Mouse (Mus musculus) limb, embryonic 15.5 days (tissue): ENCODE data around the gene Spem1. TPM values are rescaled to one million over a fixed set of nuclear protein-coding genes. Genes with fewer than 3 reads are reported as not detected.

Source experiments
- ATAC-seq: fragments of 200-750 bp; cut with Nextera tagmentation; 2 replicates; pipeline ENCODE4 v1.8.0; 2017; ENCODE audit warnings: low read depth, moderate TSS enrichment; ENCODE audit not compliant: insufficient number of reproducible peaks, low FRiP score, low TSS enrichment
- H3K27ac ChIP-seq: fragments of 300-500 bp; sonication (generic); 2 replicates; pipeline ENCODE4 v1.5.1; 2015; ENCODE audit warnings: moderate library complexity, mild to moderate bottlenecking, inconsistent platforms
- H3K27me3 ChIP-seq: fragments of 300-500 bp; sonication (generic); 2 replicates; pipeline ENCODE4 v1.6.1; 2015; ENCODE audit warnings: inconsistent platforms
- H3K36me3 ChIP-seq: fragments of 300-500 bp; sonication (generic); 2 replicates; pipeline ENCODE4 v1.6.1; 2015; ENCODE audit warnings: inconsistent platforms
- H3K4me1 ChIP-seq: fragments of 300-500 bp; sonication (generic); 2 replicates; pipeline ENCODE4 v1.6.1; 2015; ENCODE audit warnings: inconsistent platforms
- H3K4me2 ChIP-seq: fragments of 300-500 bp; sonication (generic); 2 replicates; pipeline ENCODE4 v1.6.1; 2015; ENCODE audit warnings: mild to moderate bottlenecking, inconsistent platforms
- H3K4me3 ChIP-seq: fragments of 300-500 bp; sonication (generic); 2 replicates; pipeline ENCODE4 v1.5.1; 2015; ENCODE audit warnings: mild to moderate bottlenecking, inconsistent platforms
- H3K9ac ChIP-seq: fragments of 300-500 bp; sonication (generic); 2 replicates; pipeline ENCODE4 v1.6.1; 2015; ENCODE audit warnings: inconsistent platforms
- H3K9me3 ChIP-seq: fragments of 300-500 bp; sonication (generic); 2 replicates; pipeline ENCODE4 v1.6.1; 2016; ENCODE audit warnings: inconsistent platforms
- whole genome bisulfite sequencing: fragments of 180-500 bp; shearing (Covaris S2); methylation state at CpG from one replicate; pipeline ENCODE4 v1.1.7; 2015; 5-methylcytosine and 5-hydroxymethylcytosine counted together
- polyA plus RNA-seq: library from polyadenylated mRNA; unstranded; fragments of >200 nt; fragmentation: Nextera tagmentation; extraction: Ambion mirVana; gene quantifications from 2 replicates; pipeline ENCODE4 v1.2.1, GENCODE M21; 2015

Gene Spem1
- polyA plus RNA-seq, 1 experiment from 2014 or later: 0.28 TPM

DNA sequence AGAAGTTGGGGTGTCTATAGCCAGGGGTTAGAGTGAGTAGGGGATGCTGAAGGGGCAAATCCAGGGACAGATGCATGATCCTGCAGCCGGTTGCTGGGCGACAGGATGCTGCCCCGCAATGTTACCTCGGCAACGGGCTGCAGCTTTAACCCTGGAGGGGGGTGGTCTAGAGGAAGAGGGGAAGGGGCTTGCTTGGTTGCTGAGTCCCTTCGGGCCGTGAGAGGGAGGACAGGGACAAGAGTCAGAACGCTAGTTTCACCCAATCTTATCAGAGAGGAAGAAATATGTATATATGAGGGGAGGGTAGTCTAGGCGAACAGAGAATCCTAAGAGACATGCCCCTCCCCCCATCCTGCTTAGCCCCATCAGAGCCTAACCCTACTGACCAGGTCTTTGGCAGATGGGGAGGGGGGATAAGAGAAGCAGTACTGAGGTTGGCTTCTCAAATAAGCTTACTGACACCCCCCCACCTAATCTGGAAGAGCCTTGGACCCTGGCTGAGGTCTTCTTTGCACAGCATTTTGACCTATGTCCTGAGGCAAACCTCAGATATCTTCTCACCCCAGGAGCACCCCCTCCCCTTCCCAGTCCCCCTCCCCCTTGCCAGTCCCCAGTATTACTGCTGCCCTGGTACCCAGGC, 13.5 kb upstream of the Spem1 start:
- Histone ChIP-seq H3K9me3 (no peaks in the 10 kb centered on the region), H3K36me3 (peaks cover 12% of the 10 kb centered on the region), H3K4me1 (peaks cover 43% of the 10 kb centered on the region), H3K27ac (no peak overlapping the region), H3K4me3 (peak overlapping the region; percentile 70), H3K9ac (peak overlapping the region; percentile 4; the same call in 1 of the 2 replicates), H3K27me3 (no peaks in the 10 kb centered on the region), H3K4me2 (peak overlapping the region; percentile 89)
- WGBS: 18% methylated on average over 9 of the region's 9 CpGs
- ATAC-seq: no peak

DNA sequence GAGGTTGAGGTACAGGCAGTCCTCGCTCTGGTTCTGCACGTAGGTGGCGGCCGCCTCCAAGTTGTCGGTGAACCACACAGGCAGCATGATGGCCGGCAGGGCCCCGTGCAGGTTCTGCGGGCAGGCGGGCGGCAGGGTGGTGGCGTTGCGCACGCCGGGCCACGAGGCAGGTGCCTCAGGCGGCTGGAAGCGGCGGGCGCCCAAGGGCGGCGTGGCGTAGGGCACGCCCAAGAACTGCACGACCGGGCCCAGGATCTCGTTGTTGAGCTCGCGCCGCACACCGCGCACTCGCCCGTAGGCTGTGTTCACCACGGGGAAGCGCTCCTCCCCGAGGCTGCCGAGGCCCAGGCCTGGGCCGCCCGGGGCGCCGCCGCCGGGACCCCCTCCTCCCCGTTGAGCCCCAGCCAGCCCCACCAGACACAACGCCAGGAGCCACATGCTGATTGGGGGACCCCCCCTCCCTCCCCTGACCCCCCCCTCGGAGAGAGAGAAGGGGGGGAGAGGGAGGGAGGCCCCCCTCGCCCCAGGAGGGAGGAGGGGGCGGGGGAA, 12.1 kb upstream of the Spem1 start:
- H3K4me3 ChIP-seq: peak overlapping the region; percentile 45
- peak overlapping the region; percentile 50; the same call in 1 of the 2 replicates for H3K9ac ChIP-seq
- WGBS: 9% methylated on average over 28 of the region's 48 CpGs
- H3K27me3 ChIP-seq: no peaks in the 10 kb centered on the region
- peaks cover 40% of the 10 kb centered on the region for H3K4me1 ChIP-seq
- H3K27ac ChIP-seq: peak overlapping the region; percentile 11; the same call in 1 of the 2 replicates
- no peaks in the 10 kb centered on the region for H3K9me3 ChIP-seq
- peaks cover 16% of the 10 kb centered on the region for H3K36me3 ChIP-seq
- no peak for ATAC-seq
- H3K4me2 ChIP-seq: peak overlapping the region; percentile 89

DNA sequence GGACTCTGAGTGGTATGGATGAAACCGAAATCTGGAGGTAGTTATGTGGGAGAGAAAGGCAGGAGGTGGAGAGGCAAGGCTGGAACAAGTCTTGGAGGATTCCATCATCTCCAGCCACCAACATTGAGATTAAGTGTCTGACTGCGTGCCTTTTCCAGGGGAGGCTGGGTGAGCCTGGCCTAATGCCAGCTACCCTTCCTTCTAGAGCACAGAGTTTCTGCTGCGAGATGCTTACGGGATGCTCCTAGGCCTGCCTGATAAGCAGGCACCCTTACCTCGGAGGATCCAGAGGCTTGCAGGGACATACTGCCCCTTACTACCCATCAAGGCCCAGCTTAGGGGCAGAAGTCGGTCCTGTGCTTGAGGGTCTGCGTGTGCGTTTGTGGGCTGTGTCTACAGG, 11.6 kb upstream of the Spem1 start:
- Histone ChIP-seq H3K9ac (peak overlapping the region; percentile 50; the same call in 1 of the 2 replicates), H3K27me3 (no peaks in the 10 kb centered on the region), H3K4me3 (peak overlapping the region; percentile 45), H3K9me3 (no peaks in the 10 kb centered on the region), H3K36me3 (peaks cover 20% of the 10 kb centered on the region), H3K27ac (no peak overlapping the region), H3K4me1 (peaks cover 37% of the 10 kb centered on the region), H3K4me2 (peak overlapping the region; percentile 89)
- WGBS: 54% methylated on average over 8 of the region's 8 CpGs
- ATAC-seq: no peak

DNA sequence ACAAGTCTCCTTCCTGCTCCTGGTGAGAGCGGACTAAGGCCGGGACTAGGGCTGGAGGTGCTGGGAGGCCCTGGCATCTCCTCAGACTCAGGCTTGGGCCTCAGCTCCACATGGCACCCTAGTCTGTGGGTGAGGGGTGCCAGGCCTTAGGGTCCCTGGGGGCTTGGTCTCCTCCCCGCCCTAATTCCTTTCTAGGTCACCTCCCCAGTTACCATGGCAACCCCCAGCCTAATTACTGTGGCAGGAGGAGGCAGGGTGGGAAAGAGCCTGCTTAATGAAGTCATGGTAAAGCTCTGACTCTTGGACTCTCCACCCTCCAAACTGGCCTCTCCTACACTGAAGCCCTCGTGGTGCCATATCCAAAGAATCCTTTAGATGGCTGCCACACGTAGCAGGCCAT, 6.9 kb upstream of the Spem1 start:
- H3K27ac ChIP-seq: no peak overlapping the region
- no peak for ATAC-seq
- no peaks in the 10 kb centered on the region for H3K27me3 ChIP-seq
- H3K9ac ChIP-seq: no peak overlapping the region
- H3K4me1 ChIP-seq: peaks cover 4% of the 10 kb centered on the region
- H3K4me2 ChIP-seq: no peak overlapping the region
- H3K4me3 ChIP-seq: no peak overlapping the region
- H3K9me3 ChIP-seq: no peaks in the 10 kb centered on the region
- peaks cover 62% of the 10 kb centered on the region for H3K36me3 ChIP-seq
- WGBS: 70% methylated on average over 5 of the region's 5 CpGs

DNA sequence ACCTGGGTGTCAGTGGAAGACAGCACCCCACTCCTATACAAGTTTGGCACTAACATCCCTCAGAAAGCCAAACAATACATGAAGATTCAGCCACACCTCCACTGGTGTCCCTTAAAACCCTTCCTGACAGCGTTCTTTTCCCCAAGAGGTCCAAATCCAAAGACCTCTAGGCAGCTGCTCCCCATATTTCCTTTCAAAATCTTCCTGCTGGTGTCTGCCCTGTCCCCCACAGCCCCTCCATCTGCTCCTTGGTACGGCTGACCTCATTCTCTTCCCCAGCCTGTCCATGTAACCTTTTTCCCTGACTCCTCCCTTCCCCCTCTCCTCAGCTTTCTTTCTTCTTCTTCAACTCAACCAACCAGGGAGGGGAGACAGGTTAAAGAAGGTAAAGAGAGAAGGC, 1.5 kb upstream of the Spem1 start:
- Histone ChIP-seq H3K9ac (no peak overlapping the region), H3K4me3 (no peak overlapping the region), H3K4me1 (no peaks in the 10 kb centered on the region), H3K27me3 (no peaks in the 10 kb centered on the region), H3K27ac (no peak overlapping the region), H3K36me3 (peaks cover 42% of the 10 kb centered on the region), H3K4me2 (no peak overlapping the region), H3K9me3 (no peaks in the 10 kb centered on the region)
- WGBS: 66% methylated on average over 2 of the region's 2 CpGs
- no peak for ATAC-seq

DNA sequence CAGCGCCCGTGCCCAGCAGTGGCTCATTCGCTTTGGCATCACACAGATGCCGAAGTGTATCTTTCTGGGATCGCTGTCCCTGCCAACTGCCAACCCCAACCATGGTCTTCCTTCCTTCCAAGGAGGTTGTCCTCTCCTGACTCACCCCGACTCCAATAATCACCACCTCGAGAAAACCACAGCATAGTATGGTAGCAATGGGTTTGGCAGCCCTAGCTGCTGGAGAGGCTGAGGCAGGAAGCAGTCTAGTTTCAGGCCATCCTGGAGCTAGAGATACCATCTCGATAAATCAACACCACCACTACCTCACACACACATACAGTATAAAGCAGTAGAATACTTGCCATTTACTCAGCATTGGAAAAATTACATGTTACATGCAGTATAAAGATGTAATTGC, 3.1 kb downstream of the Spem1 start:
- WGBS: 91% methylated on average over 8 of the region's 8 CpGs
- Histone ChIP-seq H3K4me2 (no peak overlapping the region), H3K27ac (no peak overlapping the region), H3K4me3 (no peak overlapping the region), H3K4me1 (no peaks in the 10 kb centered on the region), H3K27me3 (no peaks in the 10 kb centered on the region), H3K9ac (no peak overlapping the region), H3K9me3 (no peaks in the 10 kb centered on the region), H3K36me3 (0 out of 2 replicates have a peak, but pooled peaks cover under 1% of the 10 kb centered on the region)
- ATAC-seq: no peak

DNA sequence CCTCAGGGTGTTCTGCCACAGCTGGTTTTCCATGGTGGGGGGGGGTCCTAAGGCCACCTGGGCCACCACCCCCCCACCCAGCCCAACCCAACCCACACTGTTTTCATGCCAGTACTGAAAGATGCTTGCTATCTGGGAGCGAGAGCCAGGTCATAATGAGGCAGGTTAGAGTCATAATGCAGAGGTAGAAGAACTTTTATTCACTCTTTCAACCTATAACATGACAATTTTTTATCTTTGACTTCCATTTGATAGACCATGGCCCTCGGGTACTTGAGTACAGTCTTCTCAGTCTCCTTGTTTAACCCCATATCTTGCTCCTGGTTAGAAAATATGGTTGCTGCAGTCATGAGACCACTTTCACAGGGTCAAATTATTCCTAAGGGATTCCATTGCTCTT, 3.6 kb downstream of the Spem1 start, which contains the start of gene Spem2:
Gene Spem2 (minus strand): TSS at position 101 of the 400 bp plus-strand sequence.
- H3K9me3 ChIP-seq: no peaks in the 10 kb centered on the region
- ATAC-seq: no peak
- no peaks in the 10 kb centered on the region for H3K4me1 ChIP-seq
- no peaks in the 10 kb centered on the region for H3K36me3 ChIP-seq
- WGBS: 68% methylated on average over 2 of the region's 2 CpGs
- no peak within 1 kb of the TSS for H3K4me2 ChIP-seq
- no peak within 1 kb of the TSS for H3K27ac ChIP-seq
- H3K4me3 ChIP-seq: no peak within 1 kb of the TSS
- H3K27me3 ChIP-seq: no peaks in the 10 kb centered on the region
- no peak within 1 kb of the TSS for H3K9ac ChIP-seq

DNA sequence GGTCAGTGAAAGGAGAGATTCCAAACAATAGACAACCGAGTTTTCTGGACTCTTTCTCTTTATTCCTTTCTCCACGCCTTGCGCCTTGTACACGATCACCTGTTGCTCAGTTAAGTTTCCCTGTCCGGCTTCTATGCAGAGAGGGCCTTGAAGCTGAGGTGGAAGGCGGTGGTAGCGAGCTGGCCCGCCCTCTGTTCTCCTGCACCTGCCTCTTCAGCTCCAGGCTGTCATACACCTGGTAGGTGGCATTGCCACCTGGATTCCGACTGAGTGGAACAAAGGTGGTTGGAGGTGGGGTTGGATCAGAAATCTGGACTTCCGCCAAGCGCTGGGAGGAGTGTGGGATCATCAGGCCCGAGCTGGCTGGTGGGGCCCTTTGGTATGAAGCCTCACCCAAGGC, 5.5 kb downstream of the Spem1 start:
- Histone ChIP-seq H3K9ac (no peak overlapping the region), H3K4me2 (no peak overlapping the region), H3K4me1 (no peaks in the 10 kb centered on the region), H3K27ac (no peak overlapping the region), H3K9me3 (no peaks in the 10 kb centered on the region), H3K4me3 (no peak overlapping the region), H3K27me3 (no peaks in the 10 kb centered on the region), H3K36me3 (no peaks in the 10 kb centered on the region)
- WGBS: 89% methylated on average over 12 of the region's 12 CpGs
- ATAC-seq: no peak

DNA sequence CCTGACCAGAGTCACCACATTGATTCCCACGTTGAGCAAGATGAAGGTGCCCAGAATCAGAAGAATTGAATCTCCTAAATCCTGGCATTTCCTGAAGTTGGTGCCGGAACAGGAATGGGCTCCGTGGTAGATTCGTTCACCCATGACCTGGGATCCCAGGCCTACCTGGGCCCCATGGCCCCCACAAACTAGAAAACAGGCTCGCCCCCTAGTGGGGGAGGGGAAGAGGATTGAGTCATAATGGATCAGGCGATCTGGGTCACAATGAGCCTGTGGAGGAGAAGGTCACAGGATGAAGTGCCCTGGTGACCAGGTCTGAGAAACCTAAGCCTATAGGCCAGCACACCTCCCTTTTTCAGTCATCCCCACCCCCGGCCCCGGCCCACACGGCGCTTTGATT, 6.8 kb downstream of the Spem1 start, which contains the start of gene Gm39566:
Gene Gm39566 (minus strand): TSS at position 144 of the 400 bp plus-strand sequence.
- no peaks in the 10 kb centered on the region for H3K36me3 ChIP-seq
- H3K9me3 ChIP-seq: no peaks in the 10 kb centered on the region
- H3K9ac ChIP-seq: no peak within 1 kb of the TSS
- no peak for ATAC-seq
- 62% methylated on average over 10 of the region's 10 CpGs for WGBS
- no peak within 1 kb of the TSS for H3K27ac ChIP-seq
- no peak within 1 kb of the TSS for H3K4me2 ChIP-seq
- H3K4me3 ChIP-seq: no peak within 1 kb of the TSS
- no peaks in the 10 kb centered on the region for H3K27me3 ChIP-seq
- no peaks in the 10 kb centered on the region for H3K4me1 ChIP-seq

DNA sequence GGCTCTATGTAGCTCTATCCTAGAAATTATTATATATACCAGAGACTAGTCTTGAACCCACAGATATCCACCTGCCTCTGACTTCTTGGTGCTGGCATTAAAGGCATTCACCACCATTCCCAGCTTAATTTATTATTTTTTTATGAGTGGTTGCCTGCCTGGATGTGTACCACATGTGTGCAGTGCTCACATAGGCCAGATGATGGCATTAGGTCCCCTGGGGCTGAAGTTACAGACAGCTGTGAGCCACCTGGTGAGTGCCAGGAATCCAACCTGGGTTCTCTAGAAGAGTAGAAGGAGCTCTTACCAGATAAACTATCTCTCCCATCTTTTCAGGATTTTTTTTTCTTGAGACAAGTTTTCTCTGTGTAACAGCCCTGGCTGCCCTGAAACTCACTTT, 11.7 kb downstream of the Spem1 start:
- Histone ChIP-seq H3K4me2 (no peak overlapping the region), H3K4me3 (no peak overlapping the region), H3K9me3 (no peaks in the 10 kb centered on the region), H3K36me3 (no peaks in the 10 kb centered on the region), H3K27me3 (peaks cover 17% of the 10 kb centered on the region), H3K4me1 (no peaks in the 10 kb centered on the region; the same call in 1 of the 2 replicates), H3K9ac (no peak overlapping the region), H3K27ac (no peak overlapping the region)
- no peak for ATAC-seq

DNA sequence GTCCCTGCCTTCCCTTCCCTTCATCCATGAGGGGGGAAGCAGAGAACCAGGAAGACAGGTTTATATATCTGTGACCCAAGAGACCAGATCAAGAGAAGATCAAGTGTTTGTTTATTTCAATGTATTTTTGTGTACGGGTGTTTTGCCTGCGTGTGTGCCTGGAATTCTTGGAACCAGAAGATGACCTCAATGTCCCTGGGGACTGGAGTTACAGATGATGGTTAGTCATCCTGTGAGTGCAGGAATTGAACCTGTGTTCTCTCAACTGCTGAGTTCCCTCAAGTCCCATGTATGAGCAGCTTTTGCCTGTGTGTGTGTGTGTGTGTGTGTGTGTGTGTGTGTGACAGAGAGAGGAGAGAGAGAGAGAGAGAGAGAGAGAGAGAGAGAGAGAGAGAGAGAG, 14.3 kb downstream of the Spem1 start:
- Histone ChIP-seq H3K4me2 (no peak overlapping the region), H3K27me3 (peaks cover 36% of the 10 kb centered on the region), H3K36me3 (no peaks in the 10 kb centered on the region), H3K4me1 (peaks cover 25% of the 10 kb centered on the region), H3K9ac (no peak overlapping the region), H3K9me3 (no peaks in the 10 kb centered on the region), H3K27ac (no peak overlapping the region), H3K4me3 (no peak overlapping the region)
- no peak for ATAC-seq
- 81% methylated on average over 2 of the region's 2 CpGs for WGBS

DNA sequence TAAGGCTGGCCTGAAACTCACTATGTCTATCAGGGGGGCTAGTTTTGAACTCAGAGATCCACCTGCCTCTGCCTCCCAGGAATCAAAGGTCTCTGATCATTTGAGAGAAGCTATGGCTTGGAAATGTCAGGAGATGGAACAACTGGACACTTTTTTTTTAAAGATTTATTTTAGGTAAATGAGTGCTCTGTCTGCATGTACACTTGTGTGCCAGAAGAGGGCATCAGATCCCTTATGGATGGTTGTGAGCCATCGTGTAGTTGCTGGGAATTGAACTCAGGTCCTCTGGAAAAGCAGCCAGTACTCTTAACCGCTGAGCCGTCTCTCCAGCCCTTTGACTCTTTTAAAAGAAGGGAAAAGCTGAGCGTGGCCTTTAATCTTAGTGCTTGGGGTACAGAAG, 15.6 kb downstream of the Spem1 start:
- Histone ChIP-seq H3K9me3 (no peaks in the 10 kb centered on the region), H3K4me1 (peaks cover 38% of the 10 kb centered on the region), H3K36me3 (no peaks in the 10 kb centered on the region), H3K9ac (no peak overlapping the region), H3K4me3 (no peak overlapping the region), H3K27ac (no peak overlapping the region), H3K4me2 (no peak overlapping the region), H3K27me3 (peaks cover 45% of the 10 kb centered on the region)
- 83% methylated on average over 4 of the region's 4 CpGs for WGBS
- no peak for ATAC-seq
